Mouse (Mus musculus) cerebellum, postnatal 4 days (tissue): ENCODE data around the gene E030018B13Rik.

Source experiments
- DNase-seq, 2 experiments: peaks; one replicate each; pipeline ENCODE4 v3.0.0; 2022; ENCODE audit warnings: low spot score in 2 of 2, mixed read lengths in 1 of 2

Gene E030018B13Rik

DNA sequence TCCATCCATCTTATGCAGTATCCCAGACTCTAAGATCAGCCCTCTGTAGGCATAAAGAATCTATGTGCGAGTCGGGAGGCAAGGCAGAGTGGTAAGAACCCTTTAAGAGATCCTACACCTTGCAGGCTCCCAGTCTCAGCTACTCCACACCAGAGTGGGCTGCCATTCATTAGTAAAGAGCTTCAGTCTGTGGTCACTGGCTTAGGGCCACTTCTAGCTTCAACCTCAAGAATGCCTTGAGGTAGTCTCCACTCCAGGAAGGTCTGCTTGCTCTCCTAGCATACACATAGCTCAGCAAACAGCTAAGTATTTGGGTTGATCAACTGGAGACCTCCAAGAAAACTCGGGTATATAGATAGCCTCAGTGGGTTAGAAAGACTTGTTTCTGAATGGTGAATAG lies 19.0 kb upstream of the E030018B13Rik start:
- no peak for DNase-seq

DNA sequence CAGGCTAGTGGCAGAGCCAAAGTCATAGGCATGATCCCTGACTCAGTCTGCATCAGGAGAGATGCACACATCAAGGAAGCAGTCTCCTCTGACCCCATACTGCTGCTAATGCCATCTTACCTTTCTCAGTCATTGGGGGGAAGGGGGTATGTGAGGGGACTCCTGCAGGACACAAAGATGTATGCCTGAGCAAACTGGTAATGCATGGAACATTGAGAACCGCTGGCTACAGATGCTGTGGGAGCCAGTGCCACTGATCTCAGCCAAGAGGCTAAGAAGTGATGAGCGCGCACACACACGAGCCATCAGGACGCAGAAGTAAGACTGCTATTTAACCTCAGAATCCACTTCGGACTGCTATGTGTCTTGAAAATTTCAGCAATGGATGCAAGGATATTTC lies 18.5 kb upstream of the E030018B13Rik start:
- no peak for DNase-seq

GRCm38 (mm10) chr7:63899925-63900324 lies 16.7 kb upstream of the E030018B13Rik start:
- DNase-seq = no peak

DNA sequence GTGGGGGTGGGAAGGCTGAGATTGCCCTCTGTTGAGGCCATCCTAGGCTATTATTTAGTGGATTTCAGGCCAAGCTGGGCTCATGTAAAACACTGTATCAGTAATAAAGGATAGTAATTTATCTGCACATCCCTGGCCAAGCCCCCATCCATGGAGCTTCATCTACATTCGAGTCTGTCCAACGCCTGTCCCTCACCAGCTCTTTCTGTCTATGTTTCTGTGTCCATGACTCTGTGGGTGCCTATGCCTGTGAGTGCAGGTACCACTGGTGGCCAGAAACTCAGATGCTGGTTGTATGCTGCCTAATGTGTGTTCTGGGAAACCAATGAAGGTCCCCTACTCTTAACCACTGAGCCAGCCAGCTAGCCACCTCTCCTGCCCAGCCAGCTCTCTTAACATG lies 16.2 kb upstream of the E030018B13Rik start:
- no peak for DNase-seq

DNA sequence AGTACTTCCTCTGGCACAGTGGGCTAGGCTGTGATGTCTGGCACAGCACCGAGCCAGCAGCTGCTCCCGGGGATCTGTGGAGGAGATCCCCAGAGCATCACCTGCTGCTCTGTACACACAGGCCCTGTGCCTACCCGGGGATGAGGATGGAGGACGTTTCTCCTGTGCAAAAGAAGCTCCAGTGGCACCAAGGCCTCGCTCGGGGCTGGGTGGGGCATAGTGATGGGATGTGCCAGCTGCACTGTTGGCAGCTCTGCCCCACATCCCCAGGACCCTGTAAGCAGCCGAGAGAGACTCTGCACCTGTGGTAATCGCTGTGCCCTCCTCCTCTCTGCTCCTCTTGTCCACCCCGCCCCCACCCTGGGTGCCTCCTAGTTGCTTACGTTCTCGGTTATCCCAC lies 15.3 kb upstream of the E030018B13Rik start:
- DNase-seq = no peak

- no peak for DNase-seq
These were observed 14.7 kb upstream of the E030018B13Rik start for GRCm38 (mm10) chr7:63901942-63902341.

- no peak for DNase-seq
These were observed 13.9 kb upstream of the E030018B13Rik start for GRCm38 (mm10) chr7:63902604-63903210.

DNA sequence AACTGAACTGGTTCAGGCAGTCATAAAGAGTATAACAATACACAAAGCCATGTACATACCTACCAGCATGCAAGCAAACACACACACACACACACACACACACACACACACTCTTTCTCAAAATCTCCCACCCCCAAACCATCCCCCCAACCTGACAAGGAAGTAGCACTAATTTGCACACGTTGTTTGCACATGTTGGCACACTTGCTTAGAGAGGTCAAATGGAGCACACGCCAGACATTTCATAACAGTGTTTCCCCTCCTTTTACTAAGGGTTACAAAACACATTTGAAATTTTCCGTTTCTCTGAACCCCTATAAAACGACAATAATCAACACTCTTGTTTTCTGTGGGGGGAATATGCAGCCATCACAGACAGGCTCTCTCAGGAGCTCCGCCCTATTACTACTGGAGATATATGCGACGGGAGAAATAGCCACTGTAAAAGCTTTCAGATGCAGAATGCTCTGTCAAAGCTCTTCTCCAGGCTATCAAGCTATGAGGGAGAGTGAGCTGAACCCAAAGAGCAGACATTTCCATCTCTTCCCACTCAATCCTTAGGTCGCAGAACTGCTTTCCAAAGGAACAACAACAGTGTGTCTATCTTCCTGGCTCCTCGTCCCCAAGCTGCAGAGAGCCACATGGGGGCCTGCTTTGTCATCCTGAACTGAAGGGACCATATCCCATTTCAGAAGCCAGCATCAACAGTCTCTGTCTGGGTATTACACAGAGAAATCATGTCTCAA lies 12.8 kb upstream of the E030018B13Rik start:
- no peak for DNase-seq

DNA sequence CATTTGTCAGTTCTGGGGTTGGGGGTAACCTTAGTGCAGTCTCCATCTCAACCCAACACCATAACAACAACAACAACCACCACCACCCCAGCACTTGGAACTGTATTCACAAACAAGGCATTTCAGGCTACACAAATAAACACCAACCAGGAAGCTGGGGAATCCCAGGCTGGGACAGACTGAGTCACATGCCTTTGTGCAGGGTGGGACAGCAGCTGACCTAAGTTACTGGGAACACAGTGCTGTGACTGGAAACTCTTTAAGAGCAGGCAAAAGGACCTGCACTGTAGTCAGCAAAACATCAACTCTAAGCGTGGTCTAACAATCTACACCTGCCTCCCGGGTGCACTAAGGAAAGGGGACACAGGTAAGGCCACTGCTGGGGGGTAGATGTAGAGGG lies 11.5 kb upstream of the E030018B13Rik start:
- DNase-seq = no peak

DNA sequence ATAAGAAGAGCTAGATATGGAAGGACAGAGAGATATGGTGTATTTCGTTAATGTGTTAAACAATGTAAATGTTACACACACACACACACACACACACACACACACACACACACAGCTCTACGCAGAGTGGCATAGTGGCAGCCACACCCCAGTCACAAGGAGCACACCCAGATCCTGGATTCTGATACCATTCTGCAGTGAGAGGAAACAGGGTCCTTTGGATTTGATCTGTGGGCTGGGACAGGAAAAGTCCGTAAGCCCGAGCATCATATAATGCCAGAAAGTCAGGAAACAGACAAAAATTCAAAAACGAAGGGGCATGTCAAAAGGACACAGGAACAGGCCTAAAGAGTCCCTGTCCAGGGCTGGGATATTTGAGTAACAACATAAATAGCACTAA lies 11.0 kb upstream of the E030018B13Rik start:
- DNase-seq = no peak

DNA sequence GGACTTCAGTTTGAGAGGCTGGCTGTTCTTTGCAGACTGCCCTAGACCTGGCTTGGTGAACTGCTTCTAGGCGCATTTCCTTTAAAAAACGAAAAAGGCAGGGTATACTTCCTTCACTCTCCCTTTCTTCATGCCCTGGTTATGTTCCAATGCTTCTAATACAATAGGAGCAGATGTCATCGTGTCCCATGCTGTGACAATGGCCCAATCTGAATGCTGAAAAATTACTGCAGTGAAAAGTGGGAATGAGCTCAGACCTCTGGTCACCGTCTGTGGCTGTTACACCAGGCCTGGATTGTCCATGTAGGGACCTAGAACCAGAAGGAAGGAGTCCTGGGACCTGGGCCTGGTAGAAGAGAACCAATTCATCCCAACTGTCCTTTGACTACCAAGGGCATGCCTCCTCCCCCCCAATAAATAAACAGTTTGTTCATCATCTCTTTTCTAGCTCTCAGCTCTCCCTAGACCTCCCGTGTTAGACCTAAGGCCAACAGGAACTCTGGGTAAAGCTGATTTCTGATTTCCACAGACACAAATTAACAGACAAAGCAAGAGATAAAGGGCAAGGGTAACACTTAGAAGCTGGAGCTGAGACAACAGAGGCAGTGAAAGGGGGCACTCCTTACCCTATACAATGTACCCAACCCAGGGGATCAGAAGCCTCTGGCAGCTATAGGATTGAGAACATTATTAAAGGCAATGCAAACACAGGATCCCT lies 8.7 kb upstream of the E030018B13Rik start:
- no peak for DNase-seq

DNA sequence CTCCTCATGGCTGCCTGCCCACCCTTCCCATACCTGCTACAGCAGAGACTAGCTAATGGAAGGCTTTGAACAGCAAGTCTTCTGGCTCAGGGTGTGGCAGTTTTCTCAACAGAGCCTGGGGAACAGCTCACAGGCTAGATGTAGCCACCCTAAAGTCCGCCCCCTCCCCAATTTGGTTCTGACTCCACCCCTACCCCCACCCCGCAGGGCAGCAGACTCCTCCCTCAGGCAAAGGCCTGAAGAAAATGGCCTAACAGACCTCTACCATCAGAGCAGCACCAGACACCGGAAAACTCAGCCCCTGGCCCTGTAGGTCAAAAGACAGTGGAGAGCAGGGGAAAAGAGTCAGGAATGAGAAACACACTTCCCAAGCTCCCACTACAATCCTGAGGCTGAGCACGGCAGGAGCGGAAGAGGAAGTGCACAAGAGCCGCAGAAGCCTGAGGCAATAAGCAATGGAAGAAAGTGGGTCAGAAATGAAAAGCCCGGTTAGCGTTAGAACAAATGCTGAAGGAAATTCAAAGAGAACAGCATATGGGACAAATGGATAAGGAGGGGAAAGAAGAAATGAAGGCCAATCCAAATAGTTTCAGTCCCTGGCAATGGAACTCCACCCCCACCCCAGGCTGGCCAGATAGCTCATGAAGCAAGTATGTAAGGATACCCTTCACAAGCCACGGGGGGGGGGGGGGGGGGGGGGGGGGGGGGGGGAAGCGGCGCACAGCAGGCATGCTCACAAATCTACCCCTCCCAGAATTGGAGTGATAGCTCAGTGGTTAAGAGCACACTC lies 8.0 kb upstream of the E030018B13Rik start:
- no peak for DNase-seq

DNA sequence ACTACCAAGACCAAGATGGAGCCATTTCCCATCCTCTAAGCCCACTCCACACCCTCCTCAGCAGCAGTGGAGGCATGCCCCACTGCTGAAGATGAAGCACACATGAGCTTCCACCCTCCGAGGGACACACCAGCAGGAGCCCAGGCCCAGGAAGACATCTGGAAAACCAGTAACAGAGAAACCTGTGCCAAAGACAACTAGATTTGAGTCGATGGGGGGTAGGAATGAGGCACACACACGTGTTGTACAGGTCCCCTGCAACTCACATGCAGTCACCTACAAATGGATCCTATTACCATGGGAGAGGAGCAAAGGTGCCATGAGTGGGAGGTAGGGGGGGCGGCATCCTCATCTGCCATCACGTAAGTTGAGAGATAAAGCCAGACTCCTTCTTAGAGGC lies 6.4 kb upstream of the E030018B13Rik start:
- no peak for DNase-seq

DNA sequence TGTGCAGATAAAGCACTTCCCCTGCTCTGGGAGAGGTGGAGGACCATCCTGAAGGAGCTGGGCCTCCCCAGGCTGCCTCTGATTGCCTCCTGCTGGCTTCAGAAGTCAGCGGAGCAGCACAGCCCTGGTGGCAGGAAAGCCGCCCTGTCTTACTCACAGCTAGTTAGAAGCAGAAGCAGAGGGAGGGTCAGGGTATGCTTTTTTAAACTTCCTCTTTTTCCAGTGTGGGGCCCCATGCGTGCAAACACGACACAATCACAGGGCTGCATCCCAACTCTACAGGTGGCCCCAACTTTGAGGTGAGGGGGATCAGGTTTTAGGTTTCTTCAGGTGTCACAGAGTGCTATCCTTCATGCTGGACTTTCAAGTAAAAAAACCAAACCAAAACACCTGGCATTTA lies 5.7 kb upstream of the E030018B13Rik start:
- no peak for DNase-seq

- peak in 1 of 2 experiments; percentile 67 for DNase-seq
These were observed 5.0 kb upstream of the E030018B13Rik start for GRCm38 (mm10) chr7:63911383-63912233.

GRCm38 (mm10) chr7:63912234-63912810 lies 4.3 kb upstream of the E030018B13Rik start:
- DNase-seq = no peak

DNA sequence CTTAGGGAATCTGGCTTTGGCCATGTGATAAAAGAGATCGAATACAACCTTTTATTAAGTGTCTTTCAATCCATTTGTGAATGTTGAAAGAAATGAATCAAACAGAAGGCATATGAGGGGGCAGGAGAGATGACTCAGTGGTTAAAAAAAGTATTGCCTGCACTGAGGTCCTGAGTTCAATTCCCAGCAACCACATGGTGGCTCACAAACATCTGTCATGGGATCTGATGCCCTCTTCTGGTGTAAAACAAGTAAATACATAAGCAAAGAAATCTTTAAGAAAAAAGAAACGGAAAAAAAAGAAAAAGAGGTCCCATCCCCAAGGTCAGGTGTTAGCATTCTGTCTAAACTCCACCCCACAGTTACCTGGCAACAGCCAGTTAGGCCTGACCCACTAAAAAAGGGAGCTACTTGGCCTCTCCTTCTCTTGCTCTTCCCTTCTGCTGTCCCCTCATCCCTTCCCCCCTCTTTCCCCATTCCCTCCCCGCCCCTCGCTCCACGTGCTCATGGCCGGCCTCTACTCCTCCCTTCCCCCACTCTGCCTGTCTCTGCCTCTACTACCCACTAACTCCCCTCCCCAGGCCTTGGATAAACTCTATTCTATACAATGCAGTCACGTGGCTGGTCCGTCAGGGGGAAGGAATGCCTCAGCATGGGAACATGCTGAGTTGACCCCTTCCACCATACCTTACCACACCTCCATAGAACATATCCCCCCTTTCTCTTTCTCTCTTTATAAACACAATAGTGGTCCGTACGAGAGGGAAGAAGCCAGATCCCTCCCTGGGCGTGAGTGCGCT lies 3.5 kb upstream of the E030018B13Rik start:
- DNase-seq = no peak

- DNase-seq = no peak
These were observed 2.6 kb upstream of the E030018B13Rik start for GRCm38 (mm10) chr7:63913724-63914692.

DNA sequence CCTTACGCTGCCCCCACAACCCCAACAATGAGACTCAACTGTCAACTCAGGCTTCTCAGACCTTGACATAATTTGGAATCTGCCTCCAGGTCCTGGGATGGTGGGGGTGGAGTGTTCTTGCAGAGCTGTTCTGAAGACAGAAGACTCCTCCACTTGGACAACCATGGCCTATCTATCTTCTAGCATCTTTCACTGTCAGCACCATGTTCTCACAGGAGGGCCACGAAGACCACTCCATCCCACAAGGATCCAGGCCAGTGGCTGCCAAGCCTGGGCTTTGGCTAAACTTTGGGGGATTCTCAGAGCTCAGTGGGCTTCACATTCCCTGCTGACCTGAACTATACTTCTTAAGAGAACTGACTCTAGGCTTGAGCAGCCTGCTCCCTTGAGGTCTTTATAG lies 1.8 kb upstream of the E030018B13Rik start:
- no peak for DNase-seq
